Mouse (Mus musculus): ENCODE results near the gene Gm9745. TPM values are rescaled to one million over a fixed set of nuclear protein-coding genes. Genes with fewer than 3 reads are reported as not detected.

The Gm9745 gene
- polyA plus RNA-seq, 1 experiment from 2014 or later, result not detected

Small RNA genes lying within 50 kb of the gene (microRNA-seq; reads per million reads assigned to microRNA genes)
- not detected for gene Gm22750

Other genes with a start within 250 kb of the Gm9745 start
- 19.9 and 22.1 TPM in 2 replicates for gene Wdr37, start 76.3 kb downstream of the Gm9745 start, polyA plus RNA-seq (2015; fragmentation: Nextera tagmentation; extraction: Ambion mirVana)
- gene Idi1, start 62.7 kb downstream of the Gm9745 start, polyA plus RNA-seq (2015; fragmentation: Nextera tagmentation; extraction: Ambion mirVana), result 67.9 and 73.0 TPM in 2 replicates
- 0.06 TPM in 1 of 2 replicates, not detected in the other for gene Idi2, start 4.6 kb upstream of the Gm9745 start, polyA plus RNA-seq (2015; fragmentation: Nextera tagmentation; extraction: Ambion mirVana)
- 72.5 and 78.8 TPM in 2 replicates for gene Gtpbp4, start 47.9 kb upstream of the Gm9745 start, polyA plus RNA-seq (2015; fragmentation: Nextera tagmentation; extraction: Ambion mirVana)
- 31.2 and 32.4 TPM in 2 replicates for gene Larp4b, start 145.7 kb upstream of the Gm9745 start, polyA plus RNA-seq (2015; fragmentation: Nextera tagmentation; extraction: Ambion mirVana)